Mouse (Mus musculus): ENCODE measurements at regions not wholly inside any gene's neighbourhood (a gene's known extent, or its start where the extent isn't known, plus 50 kb on each side); places are given as distances from the start of the nearest gene placed in this dataset.

DNA sequence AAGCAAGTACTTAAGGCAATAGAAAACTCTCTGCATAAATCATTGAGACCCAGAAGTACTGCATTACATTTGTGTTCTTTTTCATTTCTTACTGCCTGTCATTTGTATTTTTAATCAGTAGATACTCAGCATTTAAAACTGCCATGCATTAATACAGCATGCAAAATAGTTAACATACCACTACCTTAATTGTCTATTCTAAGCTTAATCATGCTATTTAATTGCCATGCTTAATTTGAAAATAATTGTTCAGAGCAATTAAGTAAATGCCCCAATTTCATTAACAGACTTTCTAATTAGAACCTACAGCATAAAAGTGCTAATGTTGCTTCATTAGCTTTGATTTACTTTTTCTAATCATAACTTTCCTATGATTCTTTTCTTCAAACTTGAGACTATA is 359.3 kb upstream of the Cdh12 start:
- no peaks in the 10 kb centered on the region for H3K9me3 ChIP-seq (ENCODE audit: low read length)
- no peaks in the 10 kb centered on the region for H3K27me3 ChIP-seq (ENCODE audit: insufficient read depth, low read length)
- no peak for TF ChIP-seq CTCF (IDR thresholded peaks at IDR 0.05; ENCODE audit: low read depth)
- DNase-seq (ENCODE audit: low spot score) (no peak), ATAC-seq (no peak)
- H3K4me1 ChIP-seq (ENCODE audit: insufficient read depth, low read length), result no peaks in the 10 kb centered on the region
- H3K4me2 ChIP-seq (ENCODE audit: low read depth, low read length), result no peak overlapping the region
- no peak overlapping the region for H3K4me3 ChIP-seq (ENCODE audit: low read length)
- H3K36me3 ChIP-seq (ENCODE audit: insufficient read depth, low read length), result no peaks in the 10 kb centered on the region
- H3K9ac ChIP-seq (replicated peaks; ENCODE audit: low read length), result no peak overlapping the region
- H3K27ac ChIP-seq, result no peak overlapping the region

DNA sequence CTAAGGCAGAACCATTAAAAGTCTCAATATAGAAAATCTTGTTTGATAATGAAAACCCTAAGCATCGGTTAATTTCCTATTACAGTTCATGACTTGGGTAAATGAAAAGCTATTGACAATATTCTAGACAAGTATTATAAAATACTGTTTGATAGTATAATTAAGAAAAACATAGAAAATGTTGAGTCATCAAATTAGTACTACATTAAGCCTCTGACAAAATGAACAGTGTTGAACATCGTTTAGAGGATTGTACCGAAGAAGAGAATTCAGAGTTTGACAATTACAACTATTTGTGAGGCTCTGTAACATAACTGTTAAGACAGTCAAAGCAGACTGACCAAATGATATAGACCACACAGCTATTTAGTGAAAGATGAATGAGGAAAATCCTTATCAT is 358.5 kb upstream of the Cdh12 start:
- no peaks in the 10 kb centered on the region for H3K9me3 ChIP-seq (ENCODE audit: low read length)
- no peak for TF ChIP-seq CTCF (IDR thresholded peaks at IDR 0.05; ENCODE audit: low read depth)
- H3K36me3 ChIP-seq (ENCODE audit: insufficient read depth, low read length), result no peaks in the 10 kb centered on the region
- no peak overlapping the region for H3K9ac ChIP-seq (replicated peaks; ENCODE audit: low read length)
- H3K27ac ChIP-seq, result no peak overlapping the region
- DNase-seq (ENCODE audit: low spot score) (no peak), ATAC-seq (no peak)
- no peak overlapping the region for H3K4me3 ChIP-seq (ENCODE audit: low read length)
- H3K4me2 ChIP-seq (ENCODE audit: low read depth, low read length), result no peak overlapping the region
- WGBS, result 87% methylated on average over 3 of the region's 3 CpGs
- no peaks in the 10 kb centered on the region for H3K4me1 ChIP-seq (ENCODE audit: insufficient read depth, low read length)
- H3K27me3 ChIP-seq (ENCODE audit: insufficient read depth, low read length), result no peaks in the 10 kb centered on the region

- no peak for DNase-seq (ENCODE audit: low spot score)
- ATAC-seq, result no peak
Measured at GRCm38 (mm10) chr15:20095764-20096163, 353.3 kb upstream of the Cdh12 start.

GRCm38 (mm10) chr15:20119518-20119917 is 329.5 kb upstream of the Cdh12 start:
- no peak for ATAC-seq
- no peak overlapping the region for H3K4me2 ChIP-seq (ENCODE audit: low read depth, low read length)
- H3K27ac ChIP-seq, result no peak overlapping the region
- TF ChIP-seq CTCF (IDR thresholded peaks at IDR 0.05; ENCODE audit: low read depth), result peak; percentile 18; the same call in 1 of the 2 replicates
- peak; percentile 41 for DNase-seq (ENCODE audit: low spot score)
- no peak overlapping the region for H3K4me3 ChIP-seq (ENCODE audit: low read length)
- no peaks in the 10 kb centered on the region for H3K9me3 ChIP-seq (ENCODE audit: low read length)
- no peaks in the 10 kb centered on the region for H3K4me1 ChIP-seq (ENCODE audit: insufficient read depth, low read length)
- no peaks in the 10 kb centered on the region for H3K27me3 ChIP-seq (ENCODE audit: insufficient read depth, low read length)
- 84% methylated on average over 2 of the region's 2 CpGs for WGBS
- H3K36me3 ChIP-seq (ENCODE audit: insufficient read depth, low read length), result no peaks in the 10 kb centered on the region
- H3K9ac ChIP-seq (replicated peaks; ENCODE audit: low read length), result no peak overlapping the region

More at GRCm38 (mm10) chr15:20095764-20096163, 353.3 kb upstream of the Cdh12 start:
- H3K36me3 ChIP-seq (ENCODE audit: insufficient read depth, low read length), result no peaks in the 10 kb centered on the region
- H3K9ac ChIP-seq (replicated peaks; ENCODE audit: low read length), result no peak overlapping the region
- H3K4me2 ChIP-seq (ENCODE audit: low read depth, low read length), result no peak overlapping the region
- WGBS, result 67% methylated on average over 1 of the region's 1 CpGs
- no peak overlapping the region for H3K4me3 ChIP-seq (ENCODE audit: low read length)
- no peaks in the 10 kb centered on the region for H3K4me1 ChIP-seq (ENCODE audit: insufficient read depth, low read length)
- no peaks in the 10 kb centered on the region for H3K9me3 ChIP-seq (ENCODE audit: low read length)
- no peak for TF ChIP-seq CTCF (IDR thresholded peaks at IDR 0.05; ENCODE audit: low read depth)
- no peak overlapping the region for H3K27ac ChIP-seq
- no peaks in the 10 kb centered on the region for H3K27me3 ChIP-seq (ENCODE audit: insufficient read depth, low read length)

GRCm38 (mm10) chr15:20123586-20123985 is 325.5 kb upstream of the Cdh12 start:
- DNase-seq (ENCODE audit: low spot score) (peak; percentile 35), ATAC-seq (no peak)
- Histone ChIP-seq H3K9me3 (ENCODE audit: low read length) (no peaks in the 10 kb centered on the region), H3K9ac (replicated peaks; ENCODE audit: low read length) (no peak overlapping the region), H3K36me3 (ENCODE audit: insufficient read depth, low read length) (no peaks in the 10 kb centered on the region), H3K4me2 (ENCODE audit: low read depth, low read length) (no peak overlapping the region), H3K4me3 (ENCODE audit: low read length) (no peak overlapping the region), H3K4me1 (ENCODE audit: insufficient read depth, low read length) (no peaks in the 10 kb centered on the region), H3K27ac (no peak overlapping the region), H3K27me3 (ENCODE audit: insufficient read depth, low read length) (no peaks in the 10 kb centered on the region)
- WGBS, result 35% methylated on average over 3 of the region's 3 CpGs
- no peak for TF ChIP-seq CTCF (IDR thresholded peaks at IDR 0.05; ENCODE audit: low read depth)

DNA sequence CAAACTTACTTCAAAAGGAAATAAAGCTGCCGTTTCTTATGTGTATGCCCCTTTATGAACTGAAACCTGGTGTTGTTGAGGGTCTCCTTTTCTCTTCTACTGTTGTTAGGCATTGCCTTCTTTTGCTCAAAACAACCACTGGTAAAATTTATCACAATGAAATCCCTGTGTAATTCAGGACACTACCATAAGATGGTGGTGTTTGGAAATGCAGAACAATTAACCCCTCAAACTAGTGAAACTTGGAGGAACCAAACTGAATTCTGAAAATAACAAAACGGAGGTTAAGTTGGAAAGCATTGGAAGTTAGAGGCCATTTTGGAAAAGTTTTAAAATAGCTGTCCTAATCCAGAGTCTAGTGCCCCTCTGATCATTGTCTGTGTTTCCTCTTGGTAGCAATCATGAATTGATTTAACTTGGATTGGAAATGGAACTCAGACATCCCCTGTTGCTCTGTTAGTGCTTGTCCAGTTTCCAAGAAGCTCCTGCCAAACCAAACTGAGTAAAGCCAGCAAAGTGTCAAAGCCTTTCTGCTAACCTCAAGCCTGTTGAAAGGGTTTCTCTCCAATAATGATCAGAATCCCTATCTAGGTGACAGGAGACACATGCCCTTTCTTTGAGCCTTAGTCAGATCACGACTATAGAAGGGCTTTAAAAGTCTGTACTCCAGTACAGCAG is 313.0 kb upstream of the Cdh12 start:
- Histone ChIP-seq H3K9ac (replicated peaks; ENCODE audit: low read length) (no peak overlapping the region), H3K4me3 (ENCODE audit: low read length) (no peak overlapping the region), H3K4me1 (ENCODE audit: insufficient read depth, low read length) (no peaks in the 10 kb centered on the region), H3K9me3 (ENCODE audit: low read length) (no peaks in the 10 kb centered on the region), H3K4me2 (ENCODE audit: low read depth, low read length) (no peak overlapping the region), H3K27me3 (ENCODE audit: insufficient read depth, low read length) (no peaks in the 10 kb centered on the region), H3K27ac (no peak overlapping the region), H3K36me3 (ENCODE audit: insufficient read depth, low read length) (no peaks in the 10 kb centered on the region)
- ATAC-seq (peak; percentile 53; the same call in 1 of the 2 replicates), DNase-seq (ENCODE audit: low spot score) (peak; percentile 39)
- 45% methylated on average over 3 of the region's 3 CpGs for WGBS
- peak; percentile 56 for TF ChIP-seq CTCF (IDR thresholded peaks at IDR 0.05; ENCODE audit: low read depth)

DNA sequence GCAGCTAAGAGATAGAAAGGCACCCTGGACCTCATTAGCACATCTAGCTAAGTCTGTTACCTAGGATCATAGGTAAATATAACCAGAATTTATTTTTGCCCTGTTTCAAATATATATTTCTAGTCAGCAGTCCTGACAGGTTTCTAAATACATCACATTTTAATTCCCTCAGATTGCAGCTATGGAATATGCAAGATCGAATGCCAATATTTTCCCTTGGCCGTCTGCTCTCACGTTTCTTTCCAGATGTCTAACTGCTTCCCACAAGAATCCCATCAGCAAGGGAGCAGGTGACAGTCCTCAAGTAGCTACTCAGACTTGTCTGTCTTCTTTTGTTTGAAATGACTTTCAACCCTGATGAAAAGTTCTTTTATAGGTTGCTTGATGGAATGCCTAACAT is 297.2 kb upstream of the Cdh12 start:
- Histone ChIP-seq H3K4me2 (ENCODE audit: low read depth, low read length) (no peak overlapping the region), H3K4me1 (ENCODE audit: insufficient read depth, low read length) (no peaks in the 10 kb centered on the region), H3K4me3 (ENCODE audit: low read length) (no peak overlapping the region), H3K36me3 (ENCODE audit: insufficient read depth, low read length) (no peaks in the 10 kb centered on the region), H3K27me3 (ENCODE audit: insufficient read depth, low read length) (no peaks in the 10 kb centered on the region), H3K9ac (replicated peaks; ENCODE audit: low read length) (no peak overlapping the region), H3K9me3 (ENCODE audit: low read length) (no peaks in the 10 kb centered on the region), H3K27ac (no peak overlapping the region)
- WGBS, result 69% methylated on average over 3 of the region's 3 CpGs
- DNase-seq (ENCODE audit: low spot score), result no peak
- TF ChIP-seq CTCF (IDR thresholded peaks at IDR 0.05; ENCODE audit: low read depth), result no peak
- no peak for ATAC-seq
